Mouse (Mus musculus) thymus, postnatal 25 days (tissue): ENCODE data around the gene Yars.
A peak's percentile ranks its signal among the peaks of the same experiment; 100 is the strongest.

Experiments
- DNase-seq: peaks from one replicate; pipeline ENCODE4 v3.0.0; 2022

Yars gene

DNA sequence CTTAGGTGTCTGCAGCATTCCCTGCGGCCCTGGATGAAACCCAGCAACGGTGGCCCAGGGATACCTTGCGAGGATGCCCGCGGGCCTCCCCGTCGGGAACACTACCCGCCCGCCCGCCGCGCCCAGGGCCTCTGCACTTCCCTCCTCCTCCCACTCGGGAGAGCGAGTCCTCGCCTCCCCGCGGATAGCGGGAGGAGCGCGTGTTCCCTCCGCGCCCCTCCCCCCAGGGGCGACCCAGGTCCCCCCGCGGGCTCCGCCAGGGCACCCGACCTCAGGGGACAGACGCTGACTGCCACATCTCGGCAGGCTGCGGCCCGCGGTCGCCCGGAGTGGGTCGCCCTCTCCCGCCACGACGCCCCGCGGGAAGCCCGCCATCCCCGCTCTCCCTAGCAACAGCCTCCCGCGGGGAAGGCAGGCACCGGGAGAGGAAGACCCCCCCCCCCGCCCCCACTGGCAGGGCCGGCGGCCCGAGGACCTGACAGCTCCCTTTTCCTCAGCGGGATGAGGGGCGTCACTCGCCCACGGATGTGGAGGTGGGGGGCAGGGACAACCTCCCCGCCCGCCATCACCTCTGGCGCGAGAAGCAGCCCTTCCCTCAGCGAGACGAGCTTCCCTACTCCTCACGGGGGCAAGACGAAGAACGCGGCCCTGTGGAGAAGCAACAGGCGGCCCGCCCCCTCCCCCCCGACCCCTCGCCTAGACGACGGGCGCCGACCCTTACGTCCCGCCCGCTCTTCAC, 588 bp upstream of the Yars start:
- DNase-seq = peak; percentile 66

DNA sequence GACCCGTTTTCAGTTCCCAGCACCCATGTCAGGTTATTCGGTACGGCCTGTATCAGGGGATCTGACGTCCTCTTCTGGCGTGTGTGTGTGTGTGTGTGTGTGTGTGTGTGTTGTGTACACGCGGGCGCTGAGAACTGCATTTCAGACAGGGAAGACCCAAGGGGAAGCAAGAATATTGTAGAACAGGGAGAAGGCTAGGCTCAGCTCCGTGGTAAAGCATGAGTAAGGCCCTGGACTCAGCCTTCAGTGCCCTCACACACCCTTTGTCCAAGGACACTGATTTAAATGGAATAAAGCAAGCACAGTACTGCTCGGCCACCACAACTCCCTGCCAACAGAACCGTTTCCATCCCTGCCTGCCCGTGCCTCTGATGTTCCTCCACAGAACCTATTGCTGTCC, 978 bp downstream of the Yars start:
- peak; percentile 6 for DNase-seq

DNA sequence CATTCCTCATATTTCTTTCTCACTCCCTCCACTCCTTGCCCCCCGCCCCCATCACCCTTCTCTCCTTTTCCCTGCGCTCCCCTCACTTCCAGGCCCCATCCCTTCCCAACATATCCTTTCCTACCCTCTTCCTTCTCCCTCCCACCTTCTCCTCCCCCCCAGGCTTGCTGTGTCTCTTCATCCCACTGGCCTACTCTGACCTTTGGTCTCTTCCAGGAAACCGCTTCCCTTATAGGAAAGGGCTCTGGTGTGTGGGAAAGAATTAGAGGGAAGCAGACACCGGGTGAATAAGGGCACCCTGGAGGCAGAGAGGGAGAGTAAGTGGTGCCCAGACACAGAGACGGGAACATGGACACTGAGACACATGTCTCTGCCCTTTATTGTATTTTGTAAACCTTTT, 2.1 kb downstream of the Yars start:
- no peak for DNase-seq

DNA sequence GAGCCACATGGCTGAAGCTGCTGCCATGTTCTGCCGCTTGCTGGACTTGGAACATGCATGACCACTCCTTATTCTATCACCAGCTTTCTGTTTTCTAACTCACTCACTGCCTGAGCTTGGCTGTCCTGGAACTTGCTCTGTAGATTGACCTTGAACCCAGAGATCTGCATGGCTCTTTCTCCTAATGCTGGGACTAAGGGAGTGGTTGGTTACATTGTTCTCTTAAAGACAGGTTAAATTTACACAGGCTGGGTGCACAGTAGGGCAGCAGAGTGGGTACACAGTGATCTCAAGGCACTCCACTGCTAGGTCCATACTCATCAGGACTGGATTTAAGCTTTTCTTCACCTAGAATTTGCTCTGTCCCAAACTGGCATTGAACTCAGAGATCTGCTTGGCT, 4.7 kb downstream of the Yars start:
- no peak for DNase-seq

DNA sequence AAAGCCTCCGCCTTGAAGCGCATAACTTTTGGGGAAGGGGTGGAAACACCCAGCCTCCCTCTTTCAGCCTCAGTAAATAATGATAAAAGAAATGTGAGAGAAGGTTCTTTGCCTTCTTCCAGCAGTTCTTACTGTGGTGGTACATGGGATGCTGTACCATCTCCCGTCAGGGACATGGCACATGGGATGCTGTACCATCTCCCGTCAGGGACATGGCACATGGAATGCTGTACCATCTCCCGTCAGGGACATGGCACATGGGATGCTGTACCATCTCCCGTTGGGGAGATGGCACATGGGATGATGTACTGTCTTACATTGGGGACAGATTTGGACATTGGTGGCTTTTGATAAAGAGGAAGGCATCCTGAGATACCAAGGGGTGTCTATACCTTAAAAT, 8.0 kb downstream of the Yars start:
- DNase-seq = no peak

DNA sequence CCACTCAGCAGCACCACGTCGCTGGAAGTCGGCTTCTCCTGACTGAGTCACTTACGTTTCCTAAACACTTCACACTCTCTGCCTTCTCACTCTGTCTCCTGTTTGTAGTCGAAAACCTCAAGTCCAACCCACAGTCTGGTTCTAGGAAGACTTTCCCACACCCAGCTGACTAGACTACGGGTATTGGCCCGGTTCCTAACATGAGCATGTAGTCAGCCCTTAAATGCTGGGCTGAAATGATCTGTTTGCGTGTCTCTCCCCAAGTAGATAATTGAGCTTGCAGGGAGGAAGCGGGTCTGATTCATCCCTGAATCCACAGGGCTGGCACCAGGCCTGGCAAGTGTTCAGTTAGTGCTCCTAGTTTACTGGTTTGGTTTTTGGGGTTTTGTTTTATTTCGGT, 15.1 kb downstream of the Yars start:
- no peak for DNase-seq

DNA sequence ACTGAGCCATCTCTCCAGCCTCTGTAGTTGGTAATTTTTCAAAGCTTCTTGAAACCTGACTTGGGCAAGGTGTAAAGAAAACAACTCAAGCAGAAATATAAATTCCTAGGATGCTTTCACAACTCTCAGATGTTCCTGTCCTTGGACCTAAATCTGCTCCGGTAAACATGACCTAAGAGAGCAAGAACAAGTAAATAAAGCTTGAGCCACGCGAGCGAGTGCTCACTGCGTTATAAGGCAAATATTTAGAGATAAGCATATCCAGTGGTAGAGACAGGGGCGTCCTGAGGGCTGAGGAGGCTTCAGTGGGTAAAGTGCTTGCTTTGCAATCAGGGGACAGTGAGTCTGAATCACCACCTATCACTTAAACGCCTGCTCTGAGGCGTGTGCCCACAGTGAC, 17.2 kb downstream of the Yars start:
- DNase-seq = no peak

DNA sequence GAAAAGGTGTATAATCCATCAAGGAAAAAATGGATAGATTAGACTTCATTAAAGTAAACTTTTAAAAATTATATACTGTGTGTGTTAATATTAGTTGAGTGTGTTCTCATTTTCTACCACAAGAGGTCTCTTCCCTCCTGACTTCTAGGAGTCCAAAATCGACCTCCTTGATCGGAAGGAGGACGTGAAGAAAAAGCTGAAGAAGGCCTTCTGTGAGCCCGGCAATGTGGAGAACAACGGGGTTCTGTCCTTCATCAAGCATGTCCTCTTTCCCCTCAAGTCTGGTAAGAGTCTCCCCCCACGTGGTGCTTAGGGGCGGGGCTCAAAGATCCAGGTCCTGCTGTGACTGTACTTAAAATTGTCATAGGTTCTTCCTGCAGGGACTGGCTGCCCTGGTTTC, 19.9 kb downstream of the Yars start:
- DNase-seq = no peak

DNA sequence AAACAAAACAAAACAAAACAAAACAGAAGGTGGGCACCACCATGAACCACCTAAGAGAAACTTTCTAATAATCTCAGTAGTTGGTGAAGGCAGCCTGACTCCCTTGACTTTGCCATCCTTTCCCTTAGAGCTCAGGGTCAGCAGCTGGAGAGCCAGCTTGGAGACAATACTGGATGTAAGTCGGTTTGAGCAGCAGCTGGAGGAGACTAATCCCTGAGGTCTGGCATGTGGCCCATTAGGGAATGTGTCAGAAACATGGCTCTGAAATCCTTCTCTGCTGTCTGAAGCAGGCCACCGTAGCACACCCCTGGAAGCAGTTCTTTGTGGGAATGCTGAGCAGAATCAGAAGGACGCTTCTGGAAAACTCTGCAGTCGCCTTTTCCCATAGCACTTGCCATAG, 21.9 kb downstream of the Yars start:
- DNase-seq = no peak

DNA sequence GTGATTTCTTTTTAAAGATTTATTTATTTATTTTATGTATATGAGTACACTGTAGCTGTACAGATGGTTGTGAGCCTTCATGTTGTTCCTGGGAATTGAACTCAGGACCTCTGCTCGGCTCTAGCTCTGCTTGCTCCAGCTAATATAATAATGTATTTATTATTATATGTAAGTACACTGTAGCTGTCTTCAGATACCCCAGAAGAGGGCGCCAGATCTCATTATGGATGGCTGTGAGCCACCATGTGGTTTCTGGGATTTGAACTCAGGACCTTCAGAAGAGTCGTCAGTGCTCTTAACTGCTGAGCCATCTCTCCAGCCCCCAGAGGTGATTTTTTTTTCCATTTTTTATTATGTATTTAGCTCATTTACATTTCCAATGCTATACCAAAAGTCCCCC, 22.9 kb downstream of the Yars start:
- peak; percentile 23 for DNase-seq

DNA sequence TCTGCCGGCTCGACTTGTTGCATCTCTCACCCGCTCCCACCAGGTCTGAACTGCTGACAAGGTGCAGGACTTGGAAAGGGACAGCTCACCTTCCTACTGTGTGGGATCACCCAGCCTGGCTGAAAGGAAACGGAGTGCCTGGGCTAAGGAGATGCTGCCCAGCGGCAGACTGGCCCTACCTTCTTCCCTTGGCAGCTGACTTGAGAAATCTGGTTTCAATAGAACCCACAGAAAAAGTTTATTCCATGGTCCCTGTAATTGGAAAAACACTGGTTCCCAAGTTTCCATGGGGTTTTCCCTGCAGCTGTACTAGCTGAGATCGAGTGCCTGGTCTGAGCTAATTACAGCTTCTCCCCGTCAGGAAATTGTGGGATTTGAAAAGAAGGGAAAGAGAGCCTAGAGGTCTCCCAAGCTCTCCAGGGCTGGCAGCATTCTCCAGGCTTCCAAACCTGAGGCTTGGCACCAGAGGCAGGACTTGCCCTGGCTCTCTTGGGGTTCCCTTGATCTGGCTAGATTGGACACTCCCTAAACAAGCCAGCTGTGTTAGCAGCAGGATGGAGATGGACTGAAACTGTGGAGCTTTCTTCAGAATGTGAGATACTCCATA, 29.1 kb downstream of the Yars start:
- DNase-seq = no peak

DNA sequence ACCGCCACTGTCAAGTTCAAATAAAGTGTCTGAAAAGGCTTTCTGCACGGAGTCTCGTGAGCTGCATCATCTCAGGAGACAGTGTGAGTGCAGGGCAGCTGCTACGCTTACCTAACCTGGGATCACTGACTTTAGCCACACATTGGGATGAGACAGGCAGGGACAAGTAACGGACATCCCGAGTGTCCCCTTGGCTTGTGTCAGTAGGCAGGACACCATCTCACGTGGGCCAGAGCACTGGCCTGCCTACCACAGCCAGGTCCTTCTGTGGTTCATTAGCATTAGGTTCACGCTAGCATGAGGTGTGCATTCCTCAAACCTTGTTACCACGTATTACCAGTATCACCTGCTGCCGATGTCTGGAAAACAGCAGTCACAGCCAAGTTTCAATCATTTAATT, 29.6 kb downstream of the Yars start:
- DNase-seq = no peak

DNA sequence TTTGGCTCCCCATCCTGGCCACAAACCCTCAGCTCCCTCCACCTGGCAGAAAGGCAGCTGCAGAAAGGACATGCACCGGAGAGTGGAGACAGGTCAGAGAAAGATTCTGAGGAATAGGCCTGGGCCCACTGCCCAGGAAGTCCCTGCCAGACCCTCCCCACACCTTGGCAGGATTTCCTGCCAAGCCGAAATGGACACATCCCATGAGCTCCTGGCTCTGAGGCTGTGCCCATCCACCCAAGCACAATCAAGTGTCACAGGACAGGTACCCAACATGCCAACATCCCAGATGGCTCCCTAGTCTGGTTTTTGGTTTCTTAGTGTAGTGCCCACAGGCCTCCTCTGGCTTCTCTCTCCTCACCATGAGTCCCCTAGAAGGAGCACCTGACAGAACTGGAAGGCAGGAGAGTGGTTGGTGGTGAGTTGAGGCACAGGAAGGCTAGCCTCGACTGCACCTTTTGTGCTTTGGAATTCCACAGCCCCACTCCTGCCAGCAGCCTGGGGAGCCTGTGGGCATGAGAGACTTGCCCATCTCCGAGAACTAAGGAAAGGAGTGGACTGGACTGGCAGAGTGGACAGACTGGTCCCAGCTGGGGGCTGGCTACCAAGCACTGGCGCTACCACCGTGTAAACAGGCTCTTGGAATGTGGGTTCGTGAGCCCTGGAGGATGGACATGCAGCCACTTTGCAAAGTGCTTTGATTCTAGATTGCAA, 31.0 kb downstream of the Yars start:
- no peak for DNase-seq

DNA sequence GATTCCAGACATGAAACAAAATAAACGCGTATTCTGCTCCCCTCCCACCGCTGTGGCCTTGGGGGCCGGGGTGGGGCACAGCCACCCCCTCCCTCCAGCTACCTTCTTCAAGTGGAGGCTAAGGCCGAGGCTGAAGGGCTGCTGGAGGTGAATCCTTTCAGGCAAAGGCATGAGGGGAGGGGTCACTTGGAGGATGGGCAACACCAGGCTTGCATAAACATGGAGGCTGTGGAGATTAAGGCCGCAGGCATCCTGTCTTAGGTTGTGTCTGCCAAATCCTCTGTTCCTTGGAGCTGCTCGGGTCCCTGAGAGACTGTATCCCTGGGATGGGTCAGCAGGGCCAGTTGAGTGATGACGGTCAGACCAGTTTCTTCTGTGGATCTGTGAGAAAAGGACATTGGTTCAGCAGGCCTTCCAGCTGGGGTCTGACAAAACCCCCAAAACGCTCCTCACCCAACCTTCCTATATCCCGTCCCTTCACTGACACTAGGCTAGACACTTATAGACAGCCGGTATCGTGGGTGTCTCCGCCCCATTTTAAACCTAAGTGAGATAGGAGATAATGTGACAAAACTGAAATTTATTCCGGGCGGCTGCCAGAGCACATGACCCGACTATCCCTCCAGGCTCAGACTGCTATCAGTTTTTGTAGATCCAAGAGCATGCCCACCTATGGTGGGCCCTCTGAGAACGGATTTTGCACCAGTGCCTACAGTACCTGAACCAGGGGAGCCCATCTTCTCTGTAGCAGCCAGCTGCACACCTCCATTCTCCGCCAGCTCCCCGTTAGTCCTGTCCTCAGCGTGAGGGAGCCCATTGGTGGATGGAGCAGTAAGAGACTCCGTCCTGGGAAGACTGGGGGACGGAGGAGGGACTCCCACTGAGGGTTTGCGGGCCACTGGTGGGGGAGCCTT, 31.8 kb downstream of the Yars start:
- DNase-seq = no peak

DNA sequence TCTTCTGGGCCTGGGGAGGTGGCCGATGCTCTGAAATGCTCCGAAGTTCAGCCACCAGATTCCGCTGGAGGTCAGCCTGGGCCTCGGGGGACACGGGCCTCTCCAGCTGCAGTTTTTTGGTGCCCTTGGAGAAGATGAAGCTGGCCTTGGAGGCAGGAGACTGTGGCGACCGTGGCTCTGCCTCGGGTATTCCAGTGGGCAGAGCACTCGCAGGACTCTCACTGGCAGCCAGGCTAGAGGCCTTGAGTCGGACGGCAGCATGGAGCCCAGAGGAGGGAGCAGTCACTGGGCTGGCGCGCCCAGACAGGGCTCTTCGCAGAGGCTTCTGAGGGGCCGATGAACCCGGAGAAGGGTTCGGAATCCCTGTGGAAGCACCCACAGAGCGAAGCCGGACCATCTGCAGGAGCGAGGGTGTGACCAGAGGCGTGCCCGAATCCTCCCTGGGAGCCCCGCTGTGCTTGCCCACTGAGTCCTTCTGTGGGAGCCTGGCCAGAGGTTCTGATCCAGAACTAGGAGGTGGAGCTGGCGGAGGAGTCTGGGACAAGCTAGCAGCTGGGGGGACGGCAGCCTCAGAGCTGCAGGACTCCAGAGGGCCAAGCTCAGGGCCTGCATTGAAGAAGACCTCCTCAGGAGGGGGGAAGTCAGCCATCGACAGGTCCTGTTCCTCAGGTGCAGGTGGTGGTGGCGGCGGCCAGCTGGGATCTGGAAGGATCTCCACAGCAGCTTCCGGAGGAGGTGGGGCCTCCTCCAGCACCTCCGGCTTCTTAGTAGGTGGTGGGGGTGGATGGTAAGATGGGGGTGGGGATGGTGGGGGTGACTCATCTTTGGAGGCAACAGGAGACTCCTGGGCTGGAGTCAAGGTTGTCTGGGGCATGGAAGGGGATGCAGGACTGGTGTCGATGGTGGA, 32.7 kb downstream of the Yars start:
- DNase-seq = no peak

DNA sequence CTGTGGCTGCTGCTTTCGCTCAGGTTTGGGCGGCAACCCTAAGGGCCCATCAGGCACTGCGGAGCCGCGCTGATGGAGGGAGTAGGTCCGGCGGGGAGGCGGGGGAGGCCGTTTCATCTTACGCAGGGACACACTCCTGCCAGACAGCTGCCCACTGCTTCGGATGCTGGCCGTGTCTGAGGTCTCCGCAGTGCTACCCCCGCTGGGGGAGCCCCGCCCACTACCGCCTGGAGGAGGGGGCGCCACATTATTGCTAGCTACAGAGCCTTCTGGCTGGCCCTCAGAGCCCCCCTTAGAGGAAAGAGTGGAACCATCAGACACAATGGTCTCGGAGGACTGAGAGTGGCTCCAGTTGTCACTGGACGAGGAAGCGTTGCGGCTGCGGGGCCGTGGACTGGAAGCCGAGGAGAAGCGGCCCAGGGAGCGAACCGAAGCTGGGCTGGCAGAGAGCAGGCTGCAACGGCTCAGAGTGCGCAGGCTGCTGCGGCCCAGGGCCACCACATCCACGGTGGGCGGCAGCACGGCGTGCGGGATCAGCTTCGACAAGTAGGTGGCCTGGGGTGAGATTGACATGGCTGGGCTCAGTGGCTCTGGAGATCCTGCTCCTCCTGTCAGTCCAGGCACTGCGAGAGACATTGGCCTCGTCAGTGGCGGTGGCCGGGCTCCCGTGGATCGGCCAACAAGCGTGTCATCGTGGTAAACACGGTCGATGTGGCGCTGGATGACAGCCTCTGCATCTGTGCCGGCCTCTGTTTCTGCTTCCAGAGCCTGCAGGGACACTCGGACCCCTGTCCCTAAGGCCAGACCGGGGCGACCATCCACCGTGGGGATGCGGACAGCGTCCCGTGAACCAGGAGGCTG, 34.1 kb downstream of the Yars start:
- no peak for DNase-seq

DNA sequence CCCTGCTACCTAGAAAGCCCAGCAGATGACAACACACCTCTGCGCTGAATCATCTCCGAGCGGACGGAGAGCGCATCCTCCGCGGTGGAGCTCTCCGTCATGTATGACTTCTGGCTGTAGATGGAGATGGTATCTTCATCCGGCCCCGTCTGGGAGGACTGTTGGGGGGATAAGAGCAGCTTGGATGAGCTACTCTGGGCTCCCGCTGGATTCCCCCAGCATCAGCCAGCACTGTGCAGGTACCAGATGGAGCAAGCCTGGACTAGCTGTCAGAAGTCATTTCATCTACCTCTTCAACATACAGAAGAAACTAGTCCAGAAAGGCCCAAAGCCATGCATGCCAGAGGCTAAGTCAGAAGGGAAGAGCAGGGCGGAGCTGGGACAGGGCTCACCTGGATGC, 35.8 kb downstream of the Yars start:
- DNase-seq = no peak

DNA sequence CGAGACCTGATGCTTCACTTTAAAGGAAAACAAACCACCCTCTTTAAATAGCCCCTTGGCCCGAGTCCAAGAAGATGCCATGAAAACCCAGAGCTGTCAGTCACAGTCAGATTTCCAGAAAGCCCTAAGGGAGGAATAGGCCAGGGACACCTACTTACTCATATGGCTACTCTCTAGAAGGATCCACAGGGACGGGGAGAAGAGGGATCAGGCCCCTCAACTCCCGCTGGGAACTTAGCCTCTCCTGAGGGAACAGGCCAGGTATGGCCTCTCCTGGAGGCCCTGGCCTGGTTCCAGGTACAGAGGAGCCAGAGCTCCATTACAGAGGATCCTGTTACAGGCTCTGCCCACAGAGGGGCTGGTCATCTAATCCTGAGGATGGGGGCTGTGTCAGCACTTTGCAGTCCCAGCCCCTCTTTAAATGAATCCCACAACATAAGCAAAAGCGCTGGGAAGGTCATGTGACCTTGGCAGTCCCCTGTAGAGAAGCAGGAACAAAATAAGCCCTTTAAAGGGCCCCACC, 36.9 kb downstream of the Yars start:
- DNase-seq = no peak

DNA sequence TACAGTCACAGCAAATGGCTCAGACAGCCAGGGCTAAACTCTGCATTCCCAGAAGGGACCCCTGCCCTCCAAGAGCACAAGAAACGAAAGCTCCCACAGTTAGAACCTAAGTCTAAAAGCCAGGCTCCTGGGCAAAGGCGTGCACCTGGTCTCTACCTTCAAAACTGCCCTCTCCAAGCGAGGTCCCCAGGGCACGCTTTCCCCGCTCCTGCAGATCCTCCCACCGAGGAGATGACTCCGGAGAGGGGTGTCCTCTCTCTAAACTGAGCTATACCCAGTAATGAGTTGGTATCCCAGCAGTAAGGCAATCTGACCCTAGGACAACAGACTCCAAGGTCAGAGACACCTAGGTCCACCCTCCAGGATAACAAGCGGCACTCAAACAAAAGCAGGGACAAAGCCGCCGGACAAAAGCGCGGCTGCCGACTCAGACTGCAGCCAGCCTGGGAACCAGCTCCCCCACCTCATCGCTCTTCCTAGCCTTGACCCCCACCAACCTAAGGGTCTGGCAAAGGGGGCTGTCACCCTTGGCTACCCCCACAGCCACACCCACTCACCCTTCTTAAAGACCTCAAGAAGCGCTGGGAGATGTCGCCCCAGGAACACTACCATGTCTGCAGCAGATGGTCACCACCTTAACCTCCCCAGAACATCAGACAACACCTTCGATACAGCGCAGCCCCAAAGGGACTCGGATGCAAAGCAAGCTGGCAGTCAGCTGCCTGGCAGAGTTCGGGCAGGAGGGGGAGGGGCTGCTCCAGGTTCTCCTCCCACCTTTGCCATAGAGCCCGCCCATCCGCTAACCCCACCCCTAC, 37.8 kb downstream of the Yars start:
- DNase-seq = no peak

DNA sequence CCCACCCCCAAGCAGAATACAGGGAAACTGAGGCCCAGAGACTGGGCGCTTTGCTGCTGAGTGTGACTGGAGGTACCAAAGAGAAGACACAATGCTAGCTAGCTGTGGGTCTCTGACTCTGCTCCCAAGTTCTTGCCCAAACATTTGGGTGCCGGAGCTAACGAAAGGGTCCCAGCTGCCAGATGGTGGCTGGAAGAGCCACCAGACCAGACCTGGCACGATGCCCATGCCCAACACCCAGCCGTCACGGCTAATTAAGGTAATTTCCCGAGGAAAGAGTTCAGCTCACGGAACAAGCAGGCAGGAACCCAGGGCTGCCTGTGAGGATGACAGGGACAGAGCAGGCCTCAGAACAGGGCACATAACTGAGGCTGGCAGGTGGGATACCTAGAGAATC, 38.4 kb downstream of the Yars start:
- DNase-seq = no peak
